Comparison of ENCODE assay signal across 9 mouse cellular contexts in genomic region chr16:6349381-6349780, GRCm38 (mm10).
DNase-seq lines count a peak whose midpoint lies in the region; ATAC-seq lines count a peak whose summit lies in the region.
"Had no signal": no experiment of that assay in that cellular context is flagged by ENCODE, and none has a peak within 500 bp of the region (broad histone marks: within the 10 kb centered on the region; RNA-seq: fewer than 3 reads in every experiment).

No protein-coding gene starts in this region.

- H3K4me1 ChIP-seq in heart, embryonic 16.5 days (ENCODE audit: control insufficient read depth, insufficient read depth, low read length) = no peaks in the 10 kb centered on the region
- peaks cover 30% of the 10 kb centered on the region for H3K4me1 ChIP-seq in hindbrain, embryonic 13.5 days (replicated peaks)
- no peaks in the 10 kb centered on the region; the same call in 1 of the 2 replicates for H3K4me1 ChIP-seq in midbrain, embryonic 11.5 days (ENCODE audit: control insufficient read depth, insufficient read depth, low read length)

- no peaks in the 10 kb centered on the region for H3K9me3 ChIP-seq in heart, embryonic 16.5 days (replicated peaks; ENCODE audit: control insufficient read depth, low read length)
- H3K9me3 ChIP-seq in hindbrain, embryonic 13.5 days = no peaks in the 10 kb centered on the region
- H3K9me3 ChIP-seq in midbrain, embryonic 11.5 days (ENCODE audit: control insufficient read depth, low read length) = no peaks in the 10 kb centered on the region

- DNase-seq in heart, postnatal 36 days = no peak
- peak; percentile 79 for DNase-seq in cerebellum, adult 9-11 months
- DNase-seq in midbrain, embryonic 11.5 days (ENCODE audit: low spot score, missing footprints) = no peak
- no peak for DNase-seq in testis, postnatal 14 days (ENCODE audit: low spot score)

- H3K27me3 ChIP-seq in heart, embryonic 16.5 days (ENCODE audit: control insufficient read depth, insufficient read depth, low read length) = peaks cover 36% of the 10 kb centered on the region
- peaks cover 15% of the 10 kb centered on the region for H3K27me3 ChIP-seq in hindbrain, embryonic 13.5 days
- H3K27me3 ChIP-seq in midbrain, embryonic 11.5 days (ENCODE audit: control insufficient read depth, insufficient read depth, low read length) = peaks cover 15% of the 10 kb centered on the region

- intact Hi-C loops in heart, postnatal 36 days (cut with DNase I) = no loop called here

- peak overlapping the region; percentile 35 for H3K4me3 ChIP-seq in heart, embryonic 16.5 days (ENCODE audit: low read length)
- peak overlapping the region; percentile 53 for H3K4me3 ChIP-seq in hindbrain, embryonic 13.5 days
- H3K4me3 ChIP-seq in midbrain, embryonic 11.5 days (ENCODE audit: low read depth, low read length) = peak overlapping the region; percentile 36

- 34% methylated on average over 16 of the region's 16 CpGs for WGBS in heart, embryonic 16.5 days
- 22% methylated on average over 16 of the region's 16 CpGs for WGBS in hindbrain, embryonic 13.5 days
- WGBS in midbrain, embryonic 11.5 days = 25% methylated on average over 16 of the region's 16 CpGs

- no peak for ATAC-seq in heart, embryonic 16.5 days (replicated peaks; ENCODE audit: extremely low read depth, insufficient read depth, low FRiP score)
- peak; percentile 38 for ATAC-seq in hindbrain, embryonic 13.5 days (ENCODE audit: low FRiP score)
- ATAC-seq in midbrain, embryonic 11.5 days (ENCODE audit: low FRiP score) = peak; percentile 28; the same call in 1 of the 2 replicates
- ATAC-seq in megakaryocyte-erythroid progenitor cell, adult 5-6 weeks (replicated peaks; ENCODE audit: low FRiP score, low TSS enrichment, poor library complexity, severe bottlenecking) = no peak
- ATAC-seq in megakaryocyte progenitor cell, adult 5-6 weeks (replicated peaks; ENCODE audit: poor library complexity) = no peak

- no peak overlapping the region for H3K9ac ChIP-seq in heart, embryonic 16.5 days (ENCODE audit: low read length)
- peak overlapping the region; percentile 79 for H3K9ac ChIP-seq in hindbrain, embryonic 13.5 days
- peak overlapping the region; percentile 59 for H3K9ac ChIP-seq in midbrain, embryonic 11.5 days (ENCODE audit: low read length)

- H3K36me3 ChIP-seq in heart, embryonic 16.5 days (ENCODE audit: control insufficient read depth, insufficient read depth) = no peaks in the 10 kb centered on the region
- H3K36me3 ChIP-seq in hindbrain, embryonic 13.5 days = no peaks in the 10 kb centered on the region
- H3K36me3 ChIP-seq in midbrain, embryonic 11.5 days (ENCODE audit: control insufficient read depth, insufficient read depth, low read length) = no peaks in the 10 kb centered on the region
- H3K36me3 ChIP-seq: G1E had no signal

- H3K27ac ChIP-seq in heart, embryonic 16.5 days (ENCODE audit: low read length) = no peak overlapping the region
- peak overlapping the region; percentile 88 for H3K27ac ChIP-seq in hindbrain, embryonic 13.5 days
- no peak overlapping the region for H3K27ac ChIP-seq in midbrain, embryonic 11.5 days (ENCODE audit: low read depth, low read length)

- H3K4me2 ChIP-seq in heart, embryonic 16.5 days (ENCODE audit: low read depth, low read length) = peak overlapping the region; percentile 57
- H3K4me2 ChIP-seq in hindbrain, embryonic 13.5 days = peak overlapping the region; percentile 79
- peak overlapping the region; percentile 75 for H3K4me2 ChIP-seq in midbrain, embryonic 11.5 days

Comparison
In these comparisons a context has a peak if more than half of its experiments do, and no peak if none do; other contexts are left out.
1. ATAC-seq: peak in hindbrain, embryonic 13.5 days (single experiment) and midbrain, embryonic 11.5 days (single experiment); none in heart, embryonic 16.5 days (single experiment), megakaryocyte-erythroid progenitor cell, adult 5-6 weeks (single experiment) and megakaryocyte progenitor cell, adult 5-6 weeks (single experiment).
2. Peak in every context shown above with its lines, with median percentiles within 50 percentile points of each other: H3K4me2 ChIP-seq and H3K4me3 ChIP-seq.